In the genomic region with DNA sequence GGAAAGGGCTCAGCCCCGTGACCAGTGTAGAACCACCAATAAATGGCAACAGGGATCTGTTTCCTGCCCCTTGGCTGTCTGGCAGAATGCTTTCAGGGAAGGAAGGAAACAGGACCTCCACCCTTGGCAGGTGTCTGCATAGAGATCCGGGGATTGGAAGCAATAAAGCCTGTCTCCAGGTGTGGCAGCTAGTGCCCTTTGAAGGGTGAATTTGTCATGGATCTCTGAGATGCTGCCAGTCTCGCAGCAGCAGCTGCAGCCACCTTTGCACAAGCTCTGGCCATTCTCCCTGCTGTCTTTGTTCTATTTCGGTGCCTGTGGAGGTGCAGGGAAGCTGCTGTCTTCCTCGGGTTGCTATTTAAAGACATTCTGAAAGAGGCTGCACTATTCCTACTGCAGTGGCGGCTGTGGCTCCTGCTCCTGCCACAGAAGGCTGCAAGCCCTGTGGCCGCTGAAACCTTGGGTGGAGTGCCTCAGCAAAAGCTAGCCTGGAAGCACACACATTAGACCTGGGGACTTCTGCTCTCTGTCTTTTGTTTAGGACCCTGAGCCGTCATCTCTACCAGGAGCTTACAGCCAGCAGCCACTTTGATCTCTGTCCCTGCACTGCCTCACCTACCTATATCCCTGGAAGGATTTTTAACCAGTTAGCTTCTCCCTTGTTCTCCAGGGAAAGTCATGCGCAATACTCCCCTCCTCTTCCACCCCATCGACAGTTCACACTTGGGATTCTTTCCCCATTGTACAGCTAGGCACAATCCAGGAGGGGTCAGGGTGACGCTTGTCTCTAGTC, we compare ENCODE assay signal across 8 mouse cellular contexts. TPM values are rescaled to one million over a fixed set of nuclear protein-coding genes. Genes with fewer than 3 reads are reported as not detected.
DNase-seq lines count a peak whose midpoint lies in the region; ATAC-seq and TF ChIP-seq lines count a peak whose summit lies in the region.

No protein-coding gene starts in this region.

- H3K4me3 ChIP-seq in lung, embryonic 15.5 days = no peak overlapping the region
- H3K4me3 ChIP-seq in lung, postnatal 0 days (ENCODE audit: low read depth, low read length) = no peak overlapping the region
- no peak overlapping the region for H3K4me3 ChIP-seq in hindbrain, embryonic 14.5 days (replicated peaks; ENCODE audit: low read length)
- H3K4me3 ChIP-seq in limb, embryonic 14.5 days (replicated peaks; ENCODE audit: low read length) = no peak overlapping the region
- H3K4me3 ChIP-seq in thymus, adult 2 months (ENCODE audit: control insufficient read depth, insufficient read depth, low read length) = no peak overlapping the region

- no peak overlapping the region for H3K4me2 ChIP-seq in lung, embryonic 15.5 days
- no peak overlapping the region for H3K4me2 ChIP-seq in lung, postnatal 0 days (replicated peaks; ENCODE audit: low read depth, low read length)
- H3K4me2 ChIP-seq in hindbrain, embryonic 14.5 days (replicated peaks) = no peak overlapping the region
- no peak overlapping the region for H3K4me2 ChIP-seq in limb, embryonic 14.5 days (replicated peaks; ENCODE audit: low read depth, low read length, severe bottlenecking)

- no peak for DNase-seq in lung, postnatal 0 days (ENCODE audit: low spot score)
- DNase-seq in frontal cortex, adult 2 months (ENCODE audit: extremely low spot score in 1 of 2, low spot score in 1 of 2) = peak; percentile 42 to 67
- DNase-seq in hindbrain, embryonic 14.5 days (ENCODE audit: low spot score) = no peak
- no peak for DNase-seq in limb, embryonic 14.5 days (ENCODE audit: low spot score)
- no peak for DNase-seq in spleen, postnatal 10 days (ENCODE audit: low spot score in 2 of 2)
- no peak for DNase-seq in natural killer cell, adult 2 months (ENCODE audit: low spot score in 2 of 2)
- no peak for DNase-seq in thymus, adult 2 months

- no peak overlapping the region for H3K9ac ChIP-seq in lung, embryonic 15.5 days
- no peak overlapping the region for H3K9ac ChIP-seq in lung, postnatal 0 days (replicated peaks; ENCODE audit: low read depth)
- H3K9ac ChIP-seq in hindbrain, embryonic 14.5 days = peak overlapping the region; percentile 26; the same call in 1 of the 2 replicates
- peak overlapping the region; percentile 0; the same call in 1 of the 2 replicates for H3K9ac ChIP-seq in limb, embryonic 14.5 days (ENCODE audit: low read depth, low read length, severe bottlenecking)

- 0 out of 2 replicates have a peak overlapping the region, but pooled peaks have one; percentile 15 for H3K27ac ChIP-seq in lung, embryonic 15.5 days
- H3K27ac ChIP-seq in lung, postnatal 0 days (ENCODE audit: low read length) = no peak overlapping the region
- peak overlapping the region; percentile 78 for H3K27ac ChIP-seq in hindbrain, embryonic 14.5 days
- H3K27ac ChIP-seq in limb, embryonic 14.5 days (replicated peaks; ENCODE audit: low read depth, low read length) = no peak overlapping the region
- H3K27ac ChIP-seq in thymus, adult 2 months (ENCODE audit: control insufficient read depth, insufficient read depth, low read length) = no peak overlapping the region

- no peaks in the 10 kb centered on the region for H3K36me3 ChIP-seq in lung, embryonic 15.5 days
- no peaks in the 10 kb centered on the region for H3K36me3 ChIP-seq in lung, postnatal 0 days (ENCODE audit: insufficient read depth, low read length)
- H3K36me3 ChIP-seq in hindbrain, embryonic 14.5 days (replicated peaks; ENCODE audit: control insufficient read depth, insufficient read depth) = no peaks in the 10 kb centered on the region
- H3K36me3 ChIP-seq in limb, embryonic 14.5 days (ENCODE audit: control insufficient read depth, insufficient read depth, low read length) = no peaks in the 10 kb centered on the region
- no peaks in the 10 kb centered on the region for H3K36me3 ChIP-seq in thymus, adult 2 months (ENCODE audit: control insufficient read depth, insufficient read depth, low read length)

- H3K4me1 ChIP-seq in lung, embryonic 15.5 days = 0 out of 2 replicates have a peak, but pooled peaks cover 3% of the 10 kb centered on the region
- H3K4me1 ChIP-seq in lung, postnatal 0 days (ENCODE audit: insufficient read depth, low read depth, low read length) = no peaks in the 10 kb centered on the region
- H3K4me1 ChIP-seq in hindbrain, embryonic 14.5 days (replicated peaks; ENCODE audit: control insufficient read depth, insufficient read depth, low read length) = peaks cover 8% of the 10 kb centered on the region; the same call in 1 of the 2 replicates
- peaks cover 3% of the 10 kb centered on the region; the same call in 1 of the 2 replicates for H3K4me1 ChIP-seq in limb, embryonic 14.5 days (ENCODE audit: control insufficient read depth, insufficient read depth, low read length)
- H3K4me1 ChIP-seq in thymus, adult 2 months (replicated peaks; ENCODE audit: control insufficient read depth, insufficient read depth, low read length) = no peaks in the 10 kb centered on the region

- TF ChIP-seq POLR2A in limb, embryonic 14.5 days (IDR thresholded peaks at IDR 0.05; ENCODE audit: borderline replicate concordance, extremely low read depth, insufficient read depth, insufficient read length) = no peak
- TF ChIP-seq POLR2A in thymus, adult 2 months (IDR thresholded peaks at IDR 0.05; ENCODE audit: control insufficient read depth, extremely low read depth, insufficient read depth, low read length, poor library complexity) = no peak

- WGBS in lung, embryonic 15.5 days = 47% methylated on average over 11 of the region's 11 CpGs
- 39% methylated on average over 11 of the region's 11 CpGs for WGBS in lung, postnatal 0 days
- WGBS in hindbrain, embryonic 14.5 days = 35% methylated on average over 11 of the region's 11 CpGs
- WGBS in limb, embryonic 14.5 days = 37% methylated on average over 11 of the region's 11 CpGs
- WGBS in thymus, adult 2 months = 78% methylated on average over 11 of the region's 11 CpGs

- TF ChIP-seq CTCF in lung, postnatal 0 days (IDR thresholded peaks at IDR 0.05) = no peak
- TF ChIP-seq CTCF in thymus, adult 2 months (IDR thresholded peaks at IDR 0.05; ENCODE audit: borderline replicate concordance, control insufficient read depth, extremely low read depth, insufficient read depth, low read length, poor library complexity) = no peak

- H3K9me3 ChIP-seq in lung, embryonic 15.5 days = no peaks in the 10 kb centered on the region
- H3K9me3 ChIP-seq in lung, postnatal 0 days (ENCODE audit: low read length) = no peaks in the 10 kb centered on the region
- no peaks in the 10 kb centered on the region for H3K9me3 ChIP-seq in hindbrain, embryonic 14.5 days (ENCODE audit: control insufficient read depth, low read length)
- no peaks in the 10 kb centered on the region for H3K9me3 ChIP-seq in limb, embryonic 14.5 days (ENCODE audit: control insufficient read depth, low read length)

- TF ChIP-seq EP300 in lung, postnatal 0 days (IDR thresholded peaks at IDR 0.05) = no peak

- no peaks in the 10 kb centered on the region for H3K27me3 ChIP-seq in lung, embryonic 15.5 days
- no peaks in the 10 kb centered on the region for H3K27me3 ChIP-seq in lung, postnatal 0 days (replicated peaks; ENCODE audit: insufficient read depth, low read length)
- H3K27me3 ChIP-seq in hindbrain, embryonic 14.5 days (ENCODE audit: control insufficient read depth, insufficient read depth, low read length) = no peaks in the 10 kb centered on the region
- no peaks in the 10 kb centered on the region for H3K27me3 ChIP-seq in limb, embryonic 14.5 days (ENCODE audit: control insufficient read depth, insufficient read depth, low read length)
- H3K27me3 ChIP-seq in thymus, adult 2 months (ENCODE audit: control insufficient read depth, insufficient read depth, low read length) = no peaks in the 10 kb centered on the region; the same call in 1 of the 2 replicates

- no peak for ATAC-seq in lung, embryonic 15.5 days (ENCODE audit: borderline replicate concordance, extremely low read depth, low FRiP score, low TSS enrichment)
- ATAC-seq in lung, postnatal 0 days = no peak
- no peak for ATAC-seq in hindbrain, embryonic 14.5 days (ENCODE audit: low FRiP score)
- no peak for ATAC-seq in limb, embryonic 14.5 days (ENCODE audit: low FRiP score, low read depth)

RNA-seq across cellular contexts. Expression of a gene that starts 30.6 kb away (rescaled TPM):
- polyA plus RNA-seq in lung, embryonic 15.5 days (2015; fragmentation: Nextera tagmentation; extraction: Ambion mirVana) = 0.15 and 0.23 TPM in 2 replicates
- 0.13 and 0.32 TPM in 2 replicates for polyA plus RNA-seq in lung, postnatal 0 days (2015; fragmentation: Nextera tagmentation; extraction: Ambion mirVana)
- polyA plus RNA-seq in frontal cortex, adult 2 months (2012; rRNA removed) = 0.78 and 0.90 TPM in 2 replicates
- polyA plus RNA-seq in hindbrain, embryonic 14.5 days (2014; fragmentation: Nextera tagmentation; extraction: Ambion mirVana) = 1.2 and 1.7 TPM in 2 replicates
- polyA plus RNA-seq in limb, embryonic 14.5 days (2012; rRNA removed) = 1.9 and 2.0 TPM in 2 replicates
- 0.53 and 0.58 TPM in 2 replicates for polyA plus RNA-seq in limb, embryonic 14.5 days (2014; fragmentation: Nextera tagmentation; extraction: Ambion mirVana)
- polyA plus RNA-seq in thymus, adult 2 months (2012; rRNA removed) = 1.4 and 2.0 TPM in 2 replicates

RNA-seq across cellular contexts. Expression of a gene that starts 54.0 kb away (rescaled TPM):
- polyA plus RNA-seq in lung, embryonic 15.5 days (2015; fragmentation: Nextera tagmentation; extraction: Ambion mirVana) = 66.5 and 68.6 TPM in 2 replicates
- 25.4 and 26.7 TPM in 2 replicates for polyA plus RNA-seq in lung, postnatal 0 days (2015; fragmentation: Nextera tagmentation; extraction: Ambion mirVana)
- 27.4 and 28.9 TPM in 2 replicates for polyA plus RNA-seq in frontal cortex, adult 2 months (2012; rRNA removed)
- 39.6 and 46.6 TPM in 2 replicates for polyA plus RNA-seq in hindbrain, embryonic 14.5 days (2014; fragmentation: Nextera tagmentation; extraction: Ambion mirVana)
- 50.7 and 53.3 TPM in 2 replicates for polyA plus RNA-seq in limb, embryonic 14.5 days (2012; rRNA removed)
- polyA plus RNA-seq in limb, embryonic 14.5 days (2014; fragmentation: Nextera tagmentation; extraction: Ambion mirVana) = 61.9 and 64.0 TPM in 2 replicates
- 35.8 and 36.6 TPM in 2 replicates for polyA plus RNA-seq in thymus, adult 2 months (2012; rRNA removed)

Comparison
In these comparisons a context has a peak if more than half of its experiments do, and no peak if none do; other contexts are left out.
1. H3K27ac ChIP-seq: peak in lung, embryonic 15.5 days (single experiment) and hindbrain, embryonic 14.5 days (single experiment); none in lung, postnatal 0 days (single experiment), limb, embryonic 14.5 days (single experiment) and thymus, adult 2 months (single experiment).
2. H3K9ac ChIP-seq: peak in hindbrain, embryonic 14.5 days (single experiment) and limb, embryonic 14.5 days (single experiment); none in lung, embryonic 15.5 days (single experiment) and lung, postnatal 0 days (single experiment).
3. DNase-seq: peak in frontal cortex, adult 2 months (2 of 2); none in lung, postnatal 0 days (single experiment), hindbrain, embryonic 14.5 days (single experiment), limb, embryonic 14.5 days (single experiment), spleen, postnatal 10 days (0 of 2), natural killer cell, adult 2 months (0 of 2) and thymus, adult 2 months (single experiment).